ENCODE assay signal across 11 mouse cellular contexts in the genomic region with DNA sequence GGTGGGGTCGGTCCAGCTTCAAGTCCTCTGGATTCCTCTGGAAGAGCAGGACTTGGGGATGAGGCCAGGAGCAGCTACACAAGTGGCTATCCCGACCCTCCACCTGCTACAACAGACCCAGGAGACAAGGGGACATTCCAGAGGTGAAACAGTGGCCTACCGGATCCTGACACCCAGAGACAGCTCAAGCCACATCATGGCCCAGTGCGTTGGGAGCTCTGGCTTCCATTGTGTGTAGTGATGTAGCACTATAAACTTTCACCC.
A peak's percentile ranks its signal among the peaks of the same experiment; 100 is the strongest.
DNase-seq lines count a peak whose midpoint lies in the region; ATAC-seq and TF ChIP-seq lines count a peak whose summit lies in the region.
"Had no signal": no experiment of that assay in that cellular context is flagged by ENCODE, and none has a peak within 500 bp of the region (broad histone marks: within the 10 kb centered on the region; RNA-seq: fewer than 3 reads in every experiment).

No protein-coding gene starts in this region.

- H3K27ac ChIP-seq in kidney, adult 2 months (ENCODE audit: insufficient read depth, low read depth, low read length): peak overlapping the region; percentile 12; the same call in 1 of the 2 replicates
- H3K27ac ChIP-seq in midbrain, embryonic 14.5 days (replicated peaks; ENCODE audit: low read depth, low read length): peak overlapping the region; percentile 37; the same call in 1 of the 2 replicates
- no peak overlapping the region for H3K27ac ChIP-seq in midbrain, postnatal 0 days (ENCODE audit: low read depth, low read length)
- peak overlapping the region; percentile 36 for H3K27ac ChIP-seq in small intestine, adult 2 months (ENCODE audit: insufficient read depth, low read depth, low read length)

- no peaks in the 10 kb centered on the region for H3K9me3 ChIP-seq in midbrain, embryonic 14.5 days (ENCODE audit: control insufficient read depth, low read length)
- H3K9me3 ChIP-seq in midbrain, postnatal 0 days (ENCODE audit: low read length): no peaks in the 10 kb centered on the region
- H3K9me3 ChIP-seq: G1E had no signal

- no peak overlapping the region for H3K4me3 ChIP-seq in kidney, adult 2 months (ENCODE audit: insufficient read depth, low read depth, low read length)
- H3K4me3 ChIP-seq in midbrain, embryonic 14.5 days (replicated peaks; ENCODE audit: low read depth, low read length): no peak overlapping the region
- H3K4me3 ChIP-seq in midbrain, postnatal 0 days (ENCODE audit: low read depth, low read length): no peak overlapping the region
- H3K4me3 ChIP-seq in small intestine, adult 2 months (ENCODE audit: low read depth, low read length): no peak overlapping the region

- intact Hi-C loops in left cerebral cortex, postnatal 10 days (cut with DNase I): no loop called here

- no peak overlapping the region for H3K9ac ChIP-seq in midbrain, embryonic 14.5 days (replicated peaks; ENCODE audit: low read length)
- H3K9ac ChIP-seq in midbrain, postnatal 0 days (replicated peaks; ENCODE audit: low read length, poor library complexity, severe bottlenecking): no peak overlapping the region

- no peak for TF ChIP-seq POLR2A in kidney, adult 2 months (IDR thresholded peaks at IDR 0.05; ENCODE audit: low read depth, low read length)
- no peak for TF ChIP-seq POLR2A in small intestine, adult 2 months (IDR thresholded peaks at IDR 0.05; ENCODE audit: low read depth, low read length)

- H3K4me2 ChIP-seq in midbrain, embryonic 14.5 days (ENCODE audit: low read length): no peak overlapping the region
- H3K4me2 ChIP-seq in midbrain, postnatal 0 days (ENCODE audit: low read depth, low read length, poor library complexity, severe bottlenecking): no peak overlapping the region

- ATAC-seq in midbrain, embryonic 14.5 days (ENCODE audit: low FRiP score, low TSS enrichment): no peak
- ATAC-seq in midbrain, postnatal 0 days (ENCODE audit: low FRiP score): no peak

- H3K36me3 ChIP-seq in kidney, adult 2 months (ENCODE audit: control insufficient read depth, insufficient read depth, low read length): no peaks in the 10 kb centered on the region
- H3K36me3 ChIP-seq in midbrain, embryonic 14.5 days (ENCODE audit: control insufficient read depth, insufficient read depth, low read length): no peaks in the 10 kb centered on the region
- no peaks in the 10 kb centered on the region for H3K36me3 ChIP-seq in midbrain, postnatal 0 days (ENCODE audit: insufficient read depth, low read length)
- no peaks in the 10 kb centered on the region for H3K36me3 ChIP-seq in small intestine, adult 2 months (ENCODE audit: control insufficient read depth, insufficient read depth, low read length)
- H3K36me3 ChIP-seq: G1E had no signal

- no peak for TF ChIP-seq CTCF in kidney, adult 2 months (conservative IDR thresholded peaks at IDR 0.05; ENCODE audit: insufficient read depth, insufficient read length, low read depth, low read length)
- no peak for TF ChIP-seq CTCF in midbrain, postnatal 0 days (IDR thresholded peaks at IDR 0.05)
- no peak for TF ChIP-seq CTCF in small intestine, adult 2 months (IDR thresholded peaks at IDR 0.05; ENCODE audit: extremely low read depth, insufficient read length, insufficient replicate concordance, low read depth, low read length)

- no peaks in the 10 kb centered on the region for H3K27me3 ChIP-seq in kidney, adult 2 months (replicated peaks; ENCODE audit: control insufficient read depth, insufficient read depth, low read length)
- H3K27me3 ChIP-seq in midbrain, embryonic 14.5 days (ENCODE audit: control insufficient read depth, insufficient read depth, low read length): no peaks in the 10 kb centered on the region
- H3K27me3 ChIP-seq in midbrain, postnatal 0 days (ENCODE audit: insufficient read depth, low read length): no peaks in the 10 kb centered on the region
- H3K27me3 ChIP-seq in small intestine, adult 2 months (ENCODE audit: control insufficient read depth, insufficient read depth, low read length): no peaks in the 10 kb centered on the region

- no peaks in the 10 kb centered on the region for H3K4me1 ChIP-seq in kidney, adult 2 months (ENCODE audit: control insufficient read depth, insufficient read depth, low read length)
- H3K4me1 ChIP-seq in midbrain, embryonic 14.5 days (ENCODE audit: control insufficient read depth, insufficient read depth, low read length): no peaks in the 10 kb centered on the region
- H3K4me1 ChIP-seq in midbrain, postnatal 0 days (ENCODE audit: insufficient read depth, low read length): no peaks in the 10 kb centered on the region
- peaks cover 10% of the 10 kb centered on the region; the same call in 1 of the 2 replicates for H3K4me1 ChIP-seq in small intestine, adult 2 months (ENCODE audit: control insufficient read depth, insufficient read depth, insufficient read length, low read length)

- 66% methylated on average over 4 of the region's 4 CpGs for WGBS in kidney, adult 2 months
- 88% methylated on average over 4 of the region's 4 CpGs for WGBS in midbrain, embryonic 14.5 days
- 91% methylated on average over 4 of the region's 4 CpGs for WGBS in midbrain, postnatal 0 days
- 76% methylated on average over 4 of the region's 4 CpGs for WGBS in small intestine, adult 2 months

- peak; percentile 28 for DNase-seq in cerebellum, adult 9-11 months
- no peak for DNase-seq in cerebellum, postnatal 25 days
- no peak for DNase-seq in kidney, adult 2 months
- no peak for DNase-seq in kidney, postnatal 4 days
- DNase-seq in midbrain, embryonic 14.5 days: no peak
- DNase-seq in midbrain, postnatal 0 days (ENCODE audit: low spot score): no peak
- DNase-seq in left cerebral cortex, postnatal 10 days (ENCODE audit: extremely low spot score in 1 of 2, low spot score in 2 of 2): no peak
- DNase-seq: kidney, adult 9 months; retina, postnatal 1 day had no signal
